Mouse (Mus musculus): ENCODE measurements around the gene Snx20. TPM values are rescaled to one million over a fixed set of nuclear protein-coding genes. Genes with fewer than 3 reads are reported as not detected.

Snx20 gene
- total and polyA plus RNA-seq, 2 experiments from 2014 or later, result 2.0 to 7.3 TPM

GRCm38 (mm10) chr8:88638908-88639307, 3.0 kb upstream of the Snx20 start:
- H3K27ac ChIP-seq (ENCODE audit: low read depth), result no peak overlapping the region
- no peaks in the 10 kb centered on the region for H3K9me3 ChIP-seq (replicated peaks; ENCODE audit: control insufficient read depth, low read length)
- H3K4me1 ChIP-seq (ENCODE audit: control insufficient read depth, insufficient read depth), result 0 out of 2 replicates have a peak, but pooled peaks cover 3% of the 10 kb centered on the region
- 97% methylated on average over 3 of the region's 3 CpGs for WGBS
- 0 out of 2 replicates have a peak, but pooled peaks cover 4% of the 10 kb centered on the region for H3K27me3 ChIP-seq (ENCODE audit: control insufficient read depth, insufficient read depth, low read length)
- H3K4me3 ChIP-seq (ENCODE audit: low read depth, low read length), result no peak overlapping the region
- no peak for TF ChIP-seq CTCF (IDR thresholded peaks at IDR 0.05; ENCODE audit: low read depth)
- no peak for TF ChIP-seq EP300 (IDR thresholded peaks at IDR 0.05; ENCODE audit: low read depth)
- ATAC-seq (ENCODE audit: insufficient read depth, low read depth) (no peak), DNase-seq (ENCODE audit: low spot score) (no peak)
- H3K36me3 ChIP-seq (replicated peaks; ENCODE audit: control insufficient read depth, insufficient read depth, low read length), result no peaks in the 10 kb centered on the region
- no peak overlapping the region for H3K4me2 ChIP-seq (ENCODE audit: low read depth, low read length)
- no peak overlapping the region for H3K9ac ChIP-seq (replicated peaks; ENCODE audit: low read depth, low read length)

- H3K9me3 ChIP-seq (replicated peaks; ENCODE audit: control insufficient read depth, low read length), result no peaks in the 10 kb centered on the region
- TF ChIP-seq CTCF (IDR thresholded peaks at IDR 0.05; ENCODE audit: low read depth), result no peak
- TF ChIP-seq EP300 (IDR thresholded peaks at IDR 0.05; ENCODE audit: low read depth), result no peak
- H3K27ac ChIP-seq (ENCODE audit: low read depth), result no peak overlapping the region
- no peak overlapping the region for H3K4me3 ChIP-seq (ENCODE audit: low read depth, low read length)
- no peak overlapping the region for H3K9ac ChIP-seq (replicated peaks; ENCODE audit: low read depth, low read length)
- no peak overlapping the region for H3K4me2 ChIP-seq (ENCODE audit: low read depth, low read length)
- ATAC-seq (ENCODE audit: insufficient read depth, low read depth), result no peak
- DNase-seq (ENCODE audit: low spot score), result no peak
- 66% methylated on average over 9 of the region's 9 CpGs for WGBS
- 0 out of 2 replicates have a peak, but pooled peaks cover 3% of the 10 kb centered on the region for H3K4me1 ChIP-seq (ENCODE audit: control insufficient read depth, insufficient read depth)
- 0 out of 2 replicates have a peak, but pooled peaks cover 4% of the 10 kb centered on the region for H3K27me3 ChIP-seq (ENCODE audit: control insufficient read depth, insufficient read depth, low read length)
- no peaks in the 10 kb centered on the region for H3K36me3 ChIP-seq (replicated peaks; ENCODE audit: control insufficient read depth, insufficient read depth, low read length)
Observed at GRCm38 (mm10) chr8:88637092-88638000, 1.4 kb upstream of the Snx20 start.

- no peaks in the 10 kb centered on the region for H3K36me3 ChIP-seq (replicated peaks; ENCODE audit: control insufficient read depth, insufficient read depth, low read length)
- H3K9ac ChIP-seq (replicated peaks; ENCODE audit: low read depth, low read length), result no peak overlapping the region
- 62% methylated on average over 7 of the region's 7 CpGs for WGBS
- H3K4me3 ChIP-seq (ENCODE audit: low read depth, low read length), result no peak overlapping the region
- H3K27me3 ChIP-seq (ENCODE audit: control insufficient read depth, insufficient read depth, low read length), result 0 out of 2 replicates have a peak, but pooled peaks cover 8% of the 10 kb centered on the region
- ATAC-seq (ENCODE audit: insufficient read depth, low read depth), result peak; percentile 66
- H3K27ac ChIP-seq (ENCODE audit: low read depth), result peak overlapping the region; percentile 56
- H3K9me3 ChIP-seq (replicated peaks; ENCODE audit: control insufficient read depth, low read length), result no peaks in the 10 kb centered on the region
- peak; percentile 51 for DNase-seq (ENCODE audit: low spot score)
- TF ChIP-seq EP300 (IDR thresholded peaks at IDR 0.05; ENCODE audit: low read depth) (no peak), CTCF (IDR thresholded peaks at IDR 0.05; ENCODE audit: low read depth) (no peak)
- 0 out of 2 replicates have a peak, but pooled peaks cover 3% of the 10 kb centered on the region for H3K4me1 ChIP-seq (ENCODE audit: control insufficient read depth, insufficient read depth)
- H3K4me2 ChIP-seq (ENCODE audit: low read depth, low read length), result no peak overlapping the region
Observed at GRCm38 (mm10) chr8:88633343-88633765, 2.6 kb downstream of the Snx20 start.

- Histone ChIP-seq H3K36me3 (replicated peaks; ENCODE audit: control insufficient read depth, insufficient read depth, low read length) (no peaks in the 10 kb centered on the region), H3K27ac (ENCODE audit: low read depth) (no peak overlapping the region), H3K4me2 (ENCODE audit: low read depth, low read length) (no peak overlapping the region), H3K4me3 (ENCODE audit: low read depth, low read length) (no peak overlapping the region), H3K27me3 (ENCODE audit: control insufficient read depth, insufficient read depth, low read length) (peaks cover 23% of the 10 kb centered on the region), H3K9ac (replicated peaks; ENCODE audit: low read depth, low read length) (no peak overlapping the region), H3K4me1 (ENCODE audit: control insufficient read depth, insufficient read depth) (peaks cover 10% of the 10 kb centered on the region; the same call in 1 of the 2 replicates), H3K9me3 (replicated peaks; ENCODE audit: control insufficient read depth, low read length) (no peaks in the 10 kb centered on the region)
- peak; percentile 42 for TF ChIP-seq CTCF (IDR thresholded peaks at IDR 0.05; ENCODE audit: low read depth)
- TF ChIP-seq EP300 (IDR thresholded peaks at IDR 0.05; ENCODE audit: low read depth), result no peak
- no peak for DNase-seq (ENCODE audit: low spot score)
- no peak for ATAC-seq (ENCODE audit: insufficient read depth, low read depth)
Observed at GRCm38 (mm10) chr8:88631081-88631480, 4.8 kb downstream of the Snx20 start.

- ATAC-seq (ENCODE audit: insufficient read depth, low read depth) (no peak), DNase-seq (ENCODE audit: low spot score) (no peak)
- H3K9ac ChIP-seq (replicated peaks; ENCODE audit: low read depth, low read length), result no peak overlapping the region
- H3K27me3 ChIP-seq (ENCODE audit: control insufficient read depth, insufficient read depth, low read length), result peaks cover 27% of the 10 kb centered on the region
- TF ChIP-seq CTCF (IDR thresholded peaks at IDR 0.05; ENCODE audit: low read depth) (no peak), EP300 (IDR thresholded peaks at IDR 0.05; ENCODE audit: low read depth) (no peak)
- no peaks in the 10 kb centered on the region for H3K36me3 ChIP-seq (replicated peaks; ENCODE audit: control insufficient read depth, insufficient read depth, low read length)
- no peak overlapping the region for H3K4me3 ChIP-seq (ENCODE audit: low read depth, low read length)
- peaks cover 10% of the 10 kb centered on the region; the same call in 1 of the 2 replicates for H3K4me1 ChIP-seq (ENCODE audit: control insufficient read depth, insufficient read depth)
- H3K9me3 ChIP-seq (replicated peaks; ENCODE audit: control insufficient read depth, low read length), result no peaks in the 10 kb centered on the region
- H3K27ac ChIP-seq (ENCODE audit: low read depth), result no peak overlapping the region
- 66% methylated on average over 4 of the region's 4 CpGs for WGBS
- H3K4me2 ChIP-seq (ENCODE audit: low read depth, low read length), result no peak overlapping the region
Observed at GRCm38 (mm10) chr8:88630225-88630624, 5.7 kb downstream of the Snx20 start.

Data from heart, postnatal 0 days (tissue).